Comparison of ENCODE assay signal across 34 mouse cellular contexts in the genomic region with DNA sequence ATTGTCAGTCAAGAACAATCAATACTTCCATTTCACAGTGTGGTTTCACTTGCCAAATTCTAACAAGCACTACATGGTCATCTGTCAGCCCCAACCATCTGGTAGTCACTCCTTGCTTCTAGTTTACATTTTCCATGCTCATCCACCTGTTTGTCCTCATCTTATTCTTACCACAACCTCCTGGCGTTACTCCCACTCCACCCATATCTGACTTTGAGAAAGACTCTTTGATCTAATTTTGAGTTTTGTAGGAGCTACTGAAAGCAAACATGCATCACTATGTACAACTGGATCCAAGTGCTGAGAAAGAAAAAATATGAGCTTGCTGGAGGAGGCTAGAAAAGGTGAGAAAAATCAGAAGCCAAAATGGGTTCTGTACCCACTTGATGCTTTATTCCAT. TPM values are rescaled to one million over a fixed set of nuclear protein-coding genes. Genes with fewer than 3 reads are reported as not detected.
DNase-seq lines count a peak whose midpoint lies in the region; ATAC-seq and TF ChIP-seq lines count a peak whose summit lies in the region.
"Had no signal": no experiment of that assay in that cellular context is flagged by ENCODE, and none has a peak within 500 bp of the region (broad histone marks: within the 10 kb centered on the region; RNA-seq: fewer than 3 reads in every experiment).

No protein-coding gene starts in this region.

- ATAC-seq in frontal cortex, adult (ENCODE audit: low TSS enrichment), result peak; percentile 92
- no peak for ATAC-seq in inflammation-experienced regulatory T-cells, adult 6 months
- ATAC-seq: activated CD4-positive, CD25-positive, alpha-beta regulatory T cell, adult 4 months; forebrain, postnatal 0 days; hindbrain, embryonic 16.5 days; intestine, embryonic 15.5 days; liver, embryonic 12.5 days; lung, postnatal 0 days; midbrain, embryonic 13.5 days had no signal

- no peak overlapping the region for H3K4me3 ChIP-seq in myocyte
- H3K4me3 ChIP-seq: embryonic facial prominence, embryonic 10.5 days; embryonic facial prominence, embryonic 15.5 days; forebrain, embryonic 12.5 days; heart, embryonic 13.5 days; intestine, embryonic 15.5 days; limb, embryonic 13.5 days; liver, embryonic 12.5 days; megakaryocyte, embryonic 14.5 days; midbrain, embryonic 13.5 days had no signal

- TF ChIP-seq POLR2A in myocyte (IDR thresholded peaks at IDR 0.05; ENCODE audit: insufficient read length, low read depth), result no peak

- no peaks in the 10 kb centered on the region for H3K79me2 ChIP-seq in myocyte (ENCODE audit: control insufficient read depth, insufficient read depth)

- H3K27me3 ChIP-seq in myocyte (ENCODE audit: control insufficient read depth, insufficient read depth, insufficient read length), result no peaks in the 10 kb centered on the region
- H3K27me3 ChIP-seq: CH12.LX; embryonic facial prominence, embryonic 15.5 days; forebrain, embryonic 12.5 days; heart, embryonic 13.5 days; intestine, embryonic 15.5 days; limb, embryonic 13.5 days; liver, embryonic 12.5 days; megakaryocyte, embryonic 14.5 days; midbrain, embryonic 13.5 days had no signal

- no peak for DNase-seq in frontal cortex, postnatal 10 days (ENCODE audit: low spot score in 2 of 2)
- DNase-seq in left cerebral cortex, adult 18-20 months (ENCODE audit: low spot score in 2 of 2), result peak; percentile 55
- DNase-seq in left cerebral cortex, postnatal 4 days, result no peak
- DNase-seq in brain, adult 2 months (ENCODE audit: low read depth, low spot score), result peak; percentile 86
- no peak for DNase-seq in adrenal gland, postnatal 10 days
- DNase-seq: adrenal gland, adult 2 months; cerebellum, adult 8-10 months; cerebellum, postnatal 25 days; forebrain, postnatal 0 days; heart, postnatal 14 days; kidney, adult 2 months; kidney, postnatal 36 days; lung, adult 18-20 months; lung, postnatal 4 days; retina, postnatal 1 day; spleen, adult 18-20 months; thymus, adult 2 months; thymus, postnatal 36 days had no signal

- H3ac ChIP-seq in myocyte (ENCODE audit: control insufficient read depth, insufficient read length), result no peak overlapping the region

- peak overlapping the region; percentile 44 for H3K4me2 ChIP-seq in myocyte (ENCODE audit: low read depth)
- H3K4me2 ChIP-seq: embryonic facial prominence, embryonic 15.5 days; forebrain, embryonic 12.5 days; heart, embryonic 13.5 days; intestine, embryonic 15.5 days; limb, embryonic 13.5 days; liver, embryonic 12.5 days; midbrain, embryonic 13.5 days had no signal

- intact Hi-C loops in left cerebral cortex, postnatal 4 days (cut with DNase I), result no loop called here

- no peaks in the 10 kb centered on the region for H3K36me3 ChIP-seq in myocyte (ENCODE audit: control insufficient read depth, insufficient read depth)
- H3K36me3 ChIP-seq: embryonic facial prominence, embryonic 10.5 days; embryonic facial prominence, embryonic 15.5 days; forebrain, embryonic 12.5 days; heart, embryonic 13.5 days; intestine, embryonic 15.5 days; limb, embryonic 13.5 days; liver, embryonic 12.5 days; midbrain, embryonic 13.5 days had no signal

TF ChIP-seq in myocyte, 11 proteins besides CTCF, POLR2A, EP300 and RAD21:
- TF ChIP-seq TCF3 (IDR thresholded peaks at IDR 0.05; ENCODE audit: insufficient read length, low read depth) (peak; percentile 28), MYOD1 (IDR thresholded peaks at IDR 0.05; ENCODE audit: control insufficient read depth in 1 of 3, insufficient read length in 2 of 3, low read depth in 2 of 3) (peak; percentile 22 to 88 (median 87)), TCF12 (IDR thresholded peaks at IDR 0.05; ENCODE audit: insufficient read depth, poor library complexity, severe bottlenecking) (peak; percentile 34), SRF (IDR thresholded peaks at IDR 0.05; ENCODE audit: control insufficient read depth, insufficient read length, low read depth) (no peak)

RNA-seq across cellular contexts. Expression of a gene that starts 17.1 kb away (rescaled TPM):
- 100 to 1,000 TPM; 104 to 113 TPM for total RNA-seq in left cerebral cortex, adult 18-20 months (2021)
- total RNA-seq in left cerebral cortex, postnatal 4 days (2021), result 10 to 100 TPM; 86.1 to 90.0 TPM
- 2.6 TPM for polyA plus RNA-seq in myocyte (2012; fragmentation: generic; extraction: Trizol)
- 10 to 100 TPM; 32.3 to 33.5 TPM for total RNA-seq in adrenal gland, postnatal 10 days (2021)
- polyA plus RNA-seq in inflammation-experienced regulatory T-cells, adult 6 months (2017; shearing (Covaris generic)), result under 1 TPM; 0.39 to 0.78 (median 0.70) TPM
- total RNA-seq: CH12.LX had no signal

Comparison
In these comparisons a context has a peak if more than half of its experiments do, and no peak if none do; other contexts are left out.
1. DNase-seq: peak in left cerebral cortex, adult 18-20 months (2 of 2) and brain, adult 2 months (single experiment); none in frontal cortex, postnatal 10 days (0 of 2), left cerebral cortex, postnatal 4 days (single experiment) and adrenal gland, postnatal 10 days (single experiment).